Mouse (Mus musculus): ENCODE measurements at regions not wholly inside any gene's neighbourhood (a gene's known extent, or its start where the extent isn't known, plus 50 kb on each side); places are given as distances from the start of the nearest gene placed in this dataset.

DNA sequence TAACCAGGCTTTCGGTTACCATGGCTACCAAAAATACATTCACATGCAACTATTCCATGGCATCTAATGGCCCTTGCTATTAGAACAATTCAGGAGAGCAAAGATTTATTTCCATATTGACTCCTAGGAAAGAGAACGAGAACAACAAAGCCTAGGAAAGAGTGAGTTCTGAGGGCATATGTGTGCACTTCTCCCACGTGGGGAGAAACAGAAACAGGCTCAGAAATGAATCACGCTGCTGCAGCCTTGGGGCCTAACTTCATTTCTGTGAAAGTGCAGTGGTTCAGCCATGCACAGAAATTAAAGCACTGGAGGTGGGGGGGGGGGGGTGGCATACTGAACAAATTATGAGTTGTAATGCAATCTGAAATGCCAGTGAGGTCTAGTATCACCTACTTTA is 55.2 kb upstream of the Kcnmb2 start:
- no peak for TF ChIP-seq POLR2A (IDR thresholded peaks at IDR 0.05; ENCODE audit: low read depth, low read length)
- TF ChIP-seq CTCF (conservative IDR thresholded peaks at IDR 0.05 in 1 of 2, IDR thresholded peaks at IDR 0.05 in 1 of 2; ENCODE audit: low read depth in 2 of 2, low read length in 2 of 2): no peak
- TF ChIP-seq SIN3A (IDR thresholded peaks at IDR 0.05; ENCODE audit: low read length): no peak
- no peak for TF ChIP-seq ZNF384 (IDR thresholded peaks at IDR 0.05; ENCODE audit: low read depth, low read length)
- no peak for TF ChIP-seq POLR2AphosphoS2 (IDR thresholded peaks at IDR 0.05; ENCODE audit: low read depth, low read length)
- no peak for TF ChIP-seq MAZ (IDR thresholded peaks at IDR 0.05; ENCODE audit: low read depth, low read length)
- TF ChIP-seq ZKSCAN1 (IDR thresholded peaks at IDR 0.05; ENCODE audit: borderline replicate concordance, low read depth, low read length): no peak
- no peak for TF ChIP-seq ELF1 (IDR thresholded peaks at IDR 0.05; ENCODE audit: low read depth, low read length)

Data from CH12.LX (cell line).